Mouse (Mus musculus) kidney, adult 2 months (tissue): ENCODE measurements around the gene Tlr4. TPM values are rescaled to one million over a fixed set of nuclear protein-coding genes. Genes with fewer than 3 reads are reported as not detected.

ENCODE experiments used
- DNase-seq: peaks from one replicate; pipeline ENCODE4 v3.0.0; 2021
- H3K27ac ChIP-seq: fragments of 200-500 bp; 2 replicates; pipeline ENCODE4 v1.5.1; 2012; ENCODE audit warnings: low read depth, low read length, control low read depth, inconsistent platforms; ENCODE audit not compliant: insufficient read depth
- H3K27me3 ChIP-seq: fragments of 200-500 bp; replicated peaks from 2 replicates; pipeline ENCODE4 v1.6.1; 2012; ENCODE audit warnings: mild to moderate bottlenecking, moderate library complexity, low read length, inconsistent platforms; ENCODE audit not compliant: control insufficient read depth, insufficient read depth
- H3K36me3 ChIP-seq: fragments of 200-500 bp; 2 replicates; pipeline ENCODE4 v1.6.1; 2012; ENCODE audit warnings: mild to moderate bottlenecking, moderate library complexity, low read length, inconsistent platforms; ENCODE audit not compliant: control insufficient read depth, insufficient read depth
- H3K4me1 ChIP-seq: fragments of 200-500 bp; 2 replicates; pipeline ENCODE4 v1.6.1; 2011; ENCODE audit warnings: low read length; ENCODE audit not compliant: control insufficient read depth, insufficient read depth
- H3K4me3 ChIP-seq: fragments of 200-500 bp; 2 replicates; pipeline ENCODE4 v1.5.1; 2011; ENCODE audit warnings: mild to moderate bottlenecking, low read depth, low read length, control low read depth; ENCODE audit not compliant: insufficient read depth
- CTCF ChIP-seq: fragments of 200-500 bp; conservative IDR thresholded peaks from 2 replicates; pipeline ENCODE4 v1.5.1; 2011; ENCODE audit warnings: low read depth, mild to moderate bottlenecking, control low read depth, low read length, moderate library complexity, mixed read lengths; ENCODE audit not compliant: insufficient read depth, insufficient read length
- POLR2A ChIP-seq: fragments of 200-500 bp; IDR thresholded peaks from one replicate; pipeline ENCODE4 v1.6.1; 2011; ENCODE audit warnings: low read depth, low read length, control low read depth
- WGBS: fragments of 180-500 bp; shearing (Covaris S2); methylation state at CpG from one replicate; pipeline ENCODE4 v1.1.7; 2018; 5-methylcytosine and 5-hydroxymethylcytosine counted together
- polyA plus RNA-seq: library from polyadenylated mRNA; depleted of rRNA; stranded (reverse); fragments of >200 nt; gene quantifications from 2 replicates; pipeline ENCODE4 v1.2.3, GENCODE M21; 2012

Tlr4 gene
- polyA plus RNA-seq, 1 experiment, result 1.0 TPM

DNA sequence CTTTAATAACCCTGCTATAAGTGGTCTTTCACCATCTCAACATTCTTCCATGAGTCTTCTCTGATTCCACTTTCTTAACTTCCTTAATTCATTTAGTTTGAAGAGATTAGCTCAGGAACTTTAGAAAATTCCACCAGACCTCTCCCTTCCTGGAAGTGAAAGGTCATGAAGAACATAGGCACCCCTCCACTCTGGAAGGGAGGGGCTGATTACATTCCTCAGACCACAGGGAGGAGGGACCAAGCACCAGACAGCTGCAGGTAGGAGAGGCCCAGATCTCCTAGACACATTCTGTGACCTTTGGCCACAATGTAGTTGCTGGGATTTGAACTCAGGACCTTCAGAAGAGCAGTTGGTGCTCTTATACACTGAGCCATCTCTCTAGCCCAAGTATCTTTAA is 72.7 kb downstream of the Tlr4 start:
- no peaks in the 10 kb centered on the region for H3K4me1 ChIP-seq
- H3K4me3 ChIP-seq, result no peak overlapping the region
- no peaks in the 10 kb centered on the region for H3K27me3 ChIP-seq
- H3K36me3 ChIP-seq, result no peaks in the 10 kb centered on the region
- DNase-seq, result no peak
- no peak overlapping the region for H3K27ac ChIP-seq
- no peak for TF ChIP-seq CTCF
- TF ChIP-seq POLR2A, result no peak

DNA sequence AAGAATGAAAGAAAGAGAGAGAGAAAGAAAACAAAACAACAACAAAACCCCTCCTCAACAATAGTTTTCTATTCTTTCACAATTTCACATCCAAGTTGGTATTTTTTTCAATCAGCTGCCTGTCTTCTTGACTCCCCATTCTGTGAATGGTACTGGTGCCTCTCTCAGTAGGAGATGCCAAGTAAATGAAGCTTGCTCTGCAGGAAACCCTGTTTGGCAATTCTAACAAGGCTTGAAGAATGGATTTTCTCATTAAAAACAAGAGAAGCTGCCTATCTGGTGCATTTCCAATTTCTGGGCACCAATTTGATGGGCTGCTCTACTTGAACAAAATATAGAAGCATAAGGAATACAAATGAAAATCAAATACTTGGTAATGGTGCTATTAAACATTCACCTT is 74.1 kb downstream of the Tlr4 start:
- no peaks in the 10 kb centered on the region for H3K4me1 ChIP-seq
- no peaks in the 10 kb centered on the region for H3K27me3 ChIP-seq
- H3K36me3 ChIP-seq, result no peaks in the 10 kb centered on the region
- H3K27ac ChIP-seq, result no peak overlapping the region
- DNase-seq, result no peak
- TF ChIP-seq POLR2A (no peak), CTCF (no peak)
- no peak overlapping the region for H3K4me3 ChIP-seq

DNA sequence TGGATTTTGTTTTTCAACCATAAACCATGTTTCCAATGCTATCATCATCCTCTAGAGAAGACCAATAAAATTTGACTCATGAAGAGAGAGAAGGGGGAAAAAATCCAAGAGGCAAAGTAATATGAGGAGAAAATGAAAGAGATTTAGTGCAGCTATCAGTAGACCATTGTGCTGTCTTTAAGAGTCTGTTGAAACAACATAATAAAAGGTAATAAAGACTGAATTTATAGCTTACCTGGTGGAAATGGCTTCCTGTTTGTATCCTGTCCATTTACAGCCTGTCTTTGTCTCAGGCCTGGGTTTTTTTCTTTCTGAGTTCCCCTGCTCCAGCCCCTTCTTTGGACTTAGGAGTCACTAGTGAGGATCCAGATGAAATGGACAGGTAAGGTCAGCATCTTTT is 81.0 kb downstream of the Tlr4 start:
- Histone ChIP-seq H3K4me3 (no peak overlapping the region), H3K4me1 (no peaks in the 10 kb centered on the region), H3K27ac (no peak overlapping the region), H3K27me3 (no peaks in the 10 kb centered on the region), H3K36me3 (no peaks in the 10 kb centered on the region)
- no peak for DNase-seq
- TF ChIP-seq POLR2A (no peak), CTCF (no peak)

DNA sequence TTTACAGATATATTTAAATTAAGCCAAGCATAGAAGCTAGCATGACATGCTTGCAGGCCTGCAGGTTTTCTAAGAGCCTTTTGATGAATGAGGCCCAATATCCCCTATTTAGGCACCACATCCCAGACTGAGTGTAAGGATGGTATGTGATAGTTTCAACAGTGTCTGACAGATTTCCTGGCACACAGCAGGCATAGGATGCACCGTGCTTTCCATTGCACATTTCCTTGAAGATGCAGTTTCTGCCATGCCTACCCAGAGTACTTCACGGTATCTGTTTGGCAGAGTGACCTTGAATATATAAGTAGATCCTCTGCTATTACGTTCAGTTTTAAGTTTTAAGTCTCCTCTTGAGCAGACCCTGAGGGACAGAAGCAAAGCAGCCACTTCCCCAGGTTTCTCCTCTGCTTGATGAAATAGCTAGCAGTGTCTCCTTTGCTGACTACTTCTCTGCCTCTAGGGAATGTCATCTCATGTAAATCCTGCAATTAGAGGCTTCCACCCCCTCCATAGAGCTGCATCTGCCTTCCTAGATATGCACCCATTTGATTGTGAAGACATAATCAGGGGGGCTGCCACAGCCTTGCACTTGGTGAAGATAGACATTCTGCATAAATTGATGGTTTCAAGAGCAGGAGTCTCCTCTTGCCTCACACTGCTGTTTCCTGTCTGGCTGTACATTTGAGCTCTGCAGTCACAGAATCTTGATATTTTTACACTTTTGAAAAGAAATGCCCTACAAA is 92.4 kb downstream of the Tlr4 start:
- no peak for TF ChIP-seq POLR2A
- no peak for TF ChIP-seq CTCF
- Histone ChIP-seq H3K27ac (no peak overlapping the region), H3K4me3 (no peak overlapping the region), H3K27me3 (no peaks in the 10 kb centered on the region), H3K4me1 (no peaks in the 10 kb centered on the region), H3K36me3 (no peaks in the 10 kb centered on the region)
- no peak for DNase-seq
- WGBS, result 85% methylated on average over 3 of the region's 3 CpGs

DNA sequence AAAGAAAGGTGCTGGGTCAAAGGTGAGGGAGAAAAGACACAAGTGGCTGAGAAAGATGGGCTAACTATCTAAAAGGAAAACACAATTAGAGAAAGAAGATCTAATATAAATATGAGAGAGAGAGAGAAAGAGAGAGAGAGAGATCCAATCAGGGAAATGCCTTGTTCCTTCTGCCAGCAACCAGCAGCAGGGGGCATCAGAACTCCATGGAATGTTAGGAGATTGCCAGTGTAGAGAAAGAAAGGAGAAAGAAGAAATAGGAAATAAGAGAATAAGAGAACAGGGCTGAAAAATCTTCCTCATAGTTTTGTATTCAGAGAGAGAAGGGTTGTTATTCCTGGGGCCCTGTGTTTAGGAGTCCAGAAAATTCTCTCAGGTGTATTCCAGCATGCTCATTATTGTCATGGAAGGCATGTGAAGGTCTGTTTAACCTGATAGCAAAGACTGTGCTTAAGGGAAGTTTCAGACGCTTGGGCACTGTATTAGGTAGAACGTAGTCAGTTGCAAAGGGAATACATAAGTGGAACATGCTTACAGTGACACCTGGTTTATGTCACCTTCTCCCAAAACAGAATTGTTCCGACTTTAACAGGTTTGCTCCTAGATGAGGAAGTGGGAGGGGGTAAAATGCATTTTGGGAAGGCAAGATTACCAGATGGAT is 96.4 kb downstream of the Tlr4 start:
- no peak overlapping the region for H3K27ac ChIP-seq
- H3K4me1 ChIP-seq, result no peaks in the 10 kb centered on the region
- no peaks in the 10 kb centered on the region for H3K27me3 ChIP-seq
- TF ChIP-seq POLR2A (no peak), CTCF (peak; percentile 45)
- DNase-seq, result peak; percentile 13
- no peaks in the 10 kb centered on the region for H3K36me3 ChIP-seq
- no peak overlapping the region for H3K4me3 ChIP-seq
- WGBS, result 52% methylated on average over 3 of the region's 3 CpGs

DNA sequence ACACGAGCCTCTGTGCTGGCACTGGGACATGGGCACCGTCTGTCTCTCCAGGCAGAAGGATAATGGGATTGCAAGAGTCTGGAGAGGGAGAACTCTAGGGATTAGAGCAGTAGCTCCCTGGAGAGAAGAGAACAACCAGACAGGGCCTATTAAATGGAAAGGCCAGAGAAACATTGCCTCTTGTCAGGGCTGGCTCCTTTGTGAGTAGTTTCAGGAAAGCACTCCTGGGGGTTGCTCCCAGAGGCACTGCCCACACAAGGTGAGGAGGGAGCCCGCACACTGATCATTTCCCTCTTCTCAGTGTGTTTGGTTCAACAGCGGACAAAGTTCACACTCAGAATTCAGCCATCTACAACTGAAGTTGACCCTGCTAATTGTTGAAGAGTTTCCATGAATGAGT is 98.7 kb downstream of the Tlr4 start:
- H3K36me3 ChIP-seq, result no peaks in the 10 kb centered on the region
- WGBS, result 50% methylated on average over 4 of the region's 4 CpGs
- no peak for DNase-seq
- H3K4me3 ChIP-seq, result no peak overlapping the region
- no peaks in the 10 kb centered on the region for H3K4me1 ChIP-seq
- TF ChIP-seq POLR2A, result no peak
- no peak for TF ChIP-seq CTCF
- H3K27me3 ChIP-seq, result no peaks in the 10 kb centered on the region
- H3K27ac ChIP-seq, result no peak overlapping the region

DNA sequence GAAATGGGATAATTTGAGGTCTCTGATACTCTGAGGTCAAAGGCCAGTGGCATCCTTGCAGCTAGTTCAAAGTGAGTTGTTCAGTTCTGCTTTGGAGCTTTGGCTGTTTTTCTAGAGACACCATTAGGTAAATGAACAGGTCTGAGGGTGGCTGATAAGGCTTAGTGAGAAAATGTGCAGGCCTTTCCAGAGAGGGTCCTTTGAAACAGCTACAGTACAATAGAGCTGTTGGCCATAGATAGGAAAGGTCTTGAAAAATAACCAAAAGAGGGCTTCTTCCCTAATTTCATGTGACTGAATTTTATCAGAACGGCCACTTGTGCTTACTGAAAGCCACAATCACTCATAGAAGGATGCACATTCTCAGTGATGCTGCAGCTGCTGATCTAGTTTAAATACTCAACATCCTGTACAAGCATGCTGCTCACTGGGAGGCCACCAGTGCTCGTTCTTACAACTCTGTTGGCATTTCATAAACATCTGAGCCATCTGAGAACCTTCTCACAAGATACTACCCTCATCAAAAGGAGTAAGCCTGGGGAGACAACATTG is 100.2 kb downstream of the Tlr4 start:
- TF ChIP-seq POLR2A, result no peak
- TF ChIP-seq CTCF, result no peak
- no peaks in the 10 kb centered on the region for H3K27me3 ChIP-seq
- WGBS, result 78% methylated on average over 2 of the region's 2 CpGs

More for the DNA sequence above, 100.2 kb downstream of the Tlr4 start:
- no peak overlapping the region for H3K27ac ChIP-seq
- no peak overlapping the region for H3K4me3 ChIP-seq
- H3K4me1 ChIP-seq, result no peaks in the 10 kb centered on the region
- DNase-seq, result no peak
- no peaks in the 10 kb centered on the region for H3K36me3 ChIP-seq
